Mouse (Mus musculus): ENCODE data around the gene Itgb6. TPM values are rescaled to one million over a fixed set of nuclear protein-coding genes. Genes with fewer than 3 reads are reported as not detected.

The Itgb6 gene
- polyA plus RNA-seq, 1 experiment from 2014 or later = 10.0 TPM

DNA sequence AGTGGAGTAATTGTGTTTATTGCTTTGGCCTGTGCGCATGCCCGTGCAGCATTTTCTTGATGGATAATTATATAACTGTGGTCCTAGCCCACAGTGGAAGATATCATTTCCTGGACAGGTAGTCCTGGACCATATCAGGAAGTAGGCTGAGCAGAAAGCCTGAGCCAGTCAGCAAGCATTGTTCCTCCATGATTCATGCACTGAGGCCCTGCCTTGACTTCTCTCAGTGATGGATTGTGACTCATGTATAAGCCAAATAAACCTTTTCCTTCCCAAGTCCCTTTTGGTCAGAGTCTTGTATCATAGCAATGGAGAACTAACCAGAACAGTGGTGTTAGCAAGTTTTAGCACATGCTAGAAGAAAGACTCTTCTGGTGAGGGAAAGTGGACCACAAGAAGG, 172.6 kb downstream of the Itgb6 start:
- Histone ChIP-seq H3K36me3 (ENCODE audit: control insufficient read depth, insufficient read depth, low read length) (no peaks in the 10 kb centered on the region), H3K4me3 (ENCODE audit: low read length) (no peak overlapping the region), H3K4me1 (replicated peaks; ENCODE audit: control insufficient read depth, insufficient read depth, low read length) (peaks cover 7% of the 10 kb centered on the region; the same call in 1 of the 2 replicates), H3K9ac (ENCODE audit: low read length) (no peak overlapping the region), H3K9me3 (ENCODE audit: control insufficient read depth, low read length) (no peaks in the 10 kb centered on the region), H3K27ac (ENCODE audit: low read length) (no peak overlapping the region), H3K4me2 (ENCODE audit: low read depth, low read length) (no peak overlapping the region), H3K27me3 (ENCODE audit: control insufficient read depth, insufficient read depth, low read depth, low read length) (no peaks in the 10 kb centered on the region)
- WGBS = 89% methylated on average over 2 of the region's 2 CpGs
- no peak for ATAC-seq (ENCODE audit: low read depth)

Other genes starting within 250 kb of the Itgb6 start
- gene Pla2r1, start 169.3 kb downstream of the Itgb6 start, polyA plus RNA-seq (2015; fragmentation: Nextera tagmentation; extraction: Ambion mirVana) = 4.2 and 4.3 TPM in 2 replicates
- gene Rbms1, start 240.5 kb upstream of the Itgb6 start, polyA plus RNA-seq (2015; fragmentation: Nextera tagmentation; extraction: Ambion mirVana) = 129 and 130 TPM in 2 replicates

All from lung, embryonic 16.5 days (tissue).